9 mouse cellular contexts compared by ENCODE assay signal in the genomic region with DNA sequence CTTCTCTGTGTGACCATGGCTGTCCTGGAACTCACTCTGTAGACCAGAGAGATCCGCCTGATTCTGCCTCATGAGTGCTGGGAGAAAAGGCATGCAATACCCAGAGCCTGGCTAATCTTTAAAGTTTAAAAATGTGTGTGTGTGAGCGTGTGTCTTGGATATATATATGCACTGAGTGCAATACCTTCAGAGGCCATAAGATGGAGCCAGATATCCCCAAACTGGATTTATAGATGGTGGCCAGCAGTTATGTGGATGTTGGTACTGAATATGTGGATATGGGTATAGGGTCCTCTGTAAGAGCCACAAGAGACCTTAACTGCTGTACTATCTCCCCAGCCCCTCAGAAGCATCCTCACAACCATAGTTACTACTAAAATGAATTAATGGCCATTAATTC.
DNase-seq lines count a peak whose midpoint lies in the region; ATAC-seq and TF ChIP-seq lines count a peak whose summit lies in the region.
"Had no signal": no experiment of that assay in that cellular context is flagged by ENCODE, and none has a peak within 500 bp of the region (broad histone marks: within the 10 kb centered on the region; RNA-seq: fewer than 3 reads in every experiment).

No protein-coding gene starts in this region.

- ATAC-seq in midbrain, postnatal 0 days (ENCODE audit: low FRiP score), result no peak

- H3K9ac ChIP-seq in midbrain, postnatal 0 days (replicated peaks; ENCODE audit: low read length, poor library complexity, severe bottlenecking), result no peak overlapping the region
- H3K9ac ChIP-seq: midbrain, embryonic 12.5 days had no signal

- no peak overlapping the region for H3K4me3 ChIP-seq in gastrocnemius, adult 2 months
- H3K4me3 ChIP-seq in midbrain, postnatal 0 days (ENCODE audit: low read depth, low read length), result no peak overlapping the region
- no peak overlapping the region for H3K4me3 ChIP-seq in midbrain, embryonic 10.5 days
- H3K4me3 ChIP-seq: midbrain, embryonic 12.5 days had no signal

- peaks cover 19% of the 10 kb centered on the region for H3K27me3 ChIP-seq in midbrain, postnatal 0 days (ENCODE audit: insufficient read depth, low read length)
- H3K27me3 ChIP-seq in midbrain, embryonic 10.5 days (ENCODE audit: low read depth, poor library complexity, severe bottlenecking), result peaks cover 57% of the 10 kb centered on the region

- intact Hi-C loops in gastrocnemius, adult 2 months (cut with DNase I), result no loop called here
- intact Hi-C loops in left cerebral cortex, postnatal 14 days (cut with DNase I), result loop anchor here (10.0 kb wide), 3 partner anchors 104 to 474 kb away; partner anchors contain the start of gene Fam98c

- no peaks in the 10 kb centered on the region for H3K36me3 ChIP-seq in midbrain, postnatal 0 days (ENCODE audit: insufficient read depth, low read length)
- no peaks in the 10 kb centered on the region for H3K36me3 ChIP-seq in midbrain, embryonic 10.5 days
- H3K36me3 ChIP-seq: midbrain, embryonic 12.5 days had no signal

- no peak overlapping the region for H3K4me2 ChIP-seq in midbrain, postnatal 0 days (ENCODE audit: low read depth, low read length, poor library complexity, severe bottlenecking)
- H3K4me2 ChIP-seq: midbrain, embryonic 12.5 days had no signal

- no peaks in the 10 kb centered on the region for H3K9me3 ChIP-seq in midbrain, postnatal 0 days (ENCODE audit: low read length)
- H3K9me3 ChIP-seq in midbrain, embryonic 10.5 days (replicated peaks), result peaks cover 4% of the 10 kb centered on the region; the same call in 1 of the 2 replicates
- H3K9me3 ChIP-seq: midbrain, embryonic 12.5 days had no signal

- no peak for DNase-seq in gastrocnemius, adult 2 months
- DNase-seq in gastrocnemius, adult 8-10 months (ENCODE audit: low spot score in 2 of 2), result no peak
- DNase-seq in midbrain, postnatal 0 days (ENCODE audit: low spot score), result peak; percentile 82
- DNase-seq in midbrain, embryonic 10.5 days (ENCODE audit: low spot score), result no peak
- peak; percentile 78 for DNase-seq in NIH3T3 (ENCODE audit: low read depth)
- peak; percentile 81 to 91 for DNase-seq in left cerebral cortex, postnatal 14 days (ENCODE audit: low spot score in 2 of 2)
- peak; percentile 20 for DNase-seq in yolk sac, embryonic 10.5 days (ENCODE audit: low spot score)
- DNase-seq in urinary bladder, postnatal 10 days (ENCODE audit: low spot score), result no peak

- H3K27ac ChIP-seq in gastrocnemius, adult 2 months, result no peak overlapping the region
- no peak overlapping the region for H3K27ac ChIP-seq in midbrain, postnatal 0 days (ENCODE audit: low read depth, low read length)
- no peak overlapping the region for H3K27ac ChIP-seq in midbrain, embryonic 10.5 days (replicated peaks)
- H3K27ac ChIP-seq: midbrain, embryonic 12.5 days had no signal

- WGBS in midbrain, postnatal 0 days, result 40% methylated on average over 2 of the region's 2 CpGs
- 39% methylated on average over 2 of the region's 2 CpGs for WGBS in midbrain, embryonic 10.5 days

- no peaks in the 10 kb centered on the region for H3K4me1 ChIP-seq in midbrain, postnatal 0 days (ENCODE audit: insufficient read depth, low read length)
- H3K4me1 ChIP-seq in midbrain, embryonic 10.5 days, result peaks cover 28% of the 10 kb centered on the region

- TF ChIP-seq CTCF in gastrocnemius, adult 2 months (IDR thresholded peaks at IDR 0.05), result peak; percentile 69
- TF ChIP-seq CTCF in midbrain, postnatal 0 days (IDR thresholded peaks at IDR 0.05), result peak; percentile 94

Comparison
In these comparisons a context has a peak if more than half of its experiments do, and no peak if none do; other contexts are left out.
1. DNase-seq: peak in midbrain, postnatal 0 days (single experiment), NIH3T3 (single experiment), left cerebral cortex, postnatal 14 days (2 of 2) and yolk sac, embryonic 10.5 days (single experiment); none in gastrocnemius, adult 2 months (single experiment), gastrocnemius, adult 8-10 months (0 of 2), midbrain, embryonic 10.5 days (single experiment) and urinary bladder, postnatal 10 days (single experiment).